Mouse (Mus musculus) bone marrow macrophage, adult 2 months (primary cell): ENCODE data around the gene Psme4.

Source experiments
- CTCF ChIP-seq: IDR thresholded peaks from 2 replicates; pipeline ENCODE4 v1.5.1; 2012; ENCODE audit warnings: low read depth, mild to moderate bottlenecking, low read length, moderate library complexity
- POLR2A ChIP-seq: IDR thresholded peaks from 2 replicates; pipeline ENCODE4 v1.6.1; 2012; ENCODE audit warnings: mild to moderate bottlenecking, low read depth, low read length, borderline replicate concordance

GRCm38 (mm10) chr11:30800091-30800490, 28.6 kb downstream of the Psme4 start:
- no peak for TF ChIP-seq POLR2A
- no peak for TF ChIP-seq CTCF
